Mouse (Mus musculus): Measurements from ENCODE around the gene Lpar3. TPM values are rescaled to one million over a fixed set of nuclear protein-coding genes. Genes with fewer than 3 reads are reported as not detected.

Gene Lpar3
- total and polyA plus RNA-seq, 3 experiments, result 0.10 to 0.68 (median 0.32) TPM

GRCm38 (mm10) chr3:146211141-146211747 is 9.5 kb upstream of the Lpar3 start:
- Histone ChIP-seq H3K36me3 (ENCODE audit: control insufficient read depth, insufficient read depth, low read length) (no peaks in the 10 kb centered on the region), H3K27ac (no peak overlapping the region), H3K4me3 (no peak overlapping the region), H3K79me2 (replicated peaks; ENCODE audit: control insufficient read depth, insufficient read depth, low read length) (no peaks in the 10 kb centered on the region), H3K9ac (ENCODE audit: low read depth, low read length) (no peak overlapping the region), H3K27me3 (ENCODE audit: control insufficient read depth, insufficient read depth, low read length) (no peaks in the 10 kb centered on the region), H3K4me1 (ENCODE audit: control insufficient read depth, insufficient read depth, low read length) (no peaks in the 10 kb centered on the region)
- no peak for TF ChIP-seq CTCF (IDR thresholded peaks at IDR 0.05)
- no peak for TF ChIP-seq POLR2A (IDR thresholded peaks at IDR 0.05; ENCODE audit: insufficient read depth, low read depth, low read length)
- TF ChIP-seq EP300 (IDR thresholded peaks at IDR 0.05; ENCODE audit: insufficient read depth, low read depth, low read length), result no peak
- intact Hi-C loops (cut with DNase I), result no loop called here
- DNase-seq, result no peak
- 86% methylated on average over 4 of the region's 4 CpGs for WGBS

GRCm38 (mm10) chr3:146211964-146212363 is 8.8 kb upstream of the Lpar3 start:
- Histone ChIP-seq H3K4me3 (no peak overlapping the region), H3K4me1 (ENCODE audit: control insufficient read depth, insufficient read depth, low read length) (no peaks in the 10 kb centered on the region), H3K9ac (ENCODE audit: low read depth, low read length) (no peak overlapping the region), H3K27ac (no peak overlapping the region), H3K27me3 (ENCODE audit: control insufficient read depth, insufficient read depth, low read length) (no peaks in the 10 kb centered on the region), H3K79me2 (replicated peaks; ENCODE audit: control insufficient read depth, insufficient read depth, low read length) (no peaks in the 10 kb centered on the region), H3K36me3 (ENCODE audit: control insufficient read depth, insufficient read depth, low read length) (no peaks in the 10 kb centered on the region)
- no peak for DNase-seq
- intact Hi-C loops (cut with DNase I), result no loop called here
- 86% methylated on average over 2 of the region's 2 CpGs for WGBS
- no peak for TF ChIP-seq EP300 (IDR thresholded peaks at IDR 0.05; ENCODE audit: insufficient read depth, low read depth, low read length)
- no peak for TF ChIP-seq POLR2A (IDR thresholded peaks at IDR 0.05; ENCODE audit: insufficient read depth, low read depth, low read length)
- TF ChIP-seq CTCF (IDR thresholded peaks at IDR 0.05), result no peak

GRCm38 (mm10) chr3:146213336-146213735 is 7.4 kb upstream of the Lpar3 start:
- Histone ChIP-seq H3K27me3 (ENCODE audit: control insufficient read depth, insufficient read depth, low read length) (no peaks in the 10 kb centered on the region), H3K36me3 (ENCODE audit: control insufficient read depth, insufficient read depth, low read length) (no peaks in the 10 kb centered on the region), H3K4me1 (ENCODE audit: control insufficient read depth, insufficient read depth, low read length) (no peaks in the 10 kb centered on the region), H3K4me3 (no peak overlapping the region), H3K27ac (no peak overlapping the region), H3K9ac (ENCODE audit: low read depth, low read length) (no peak overlapping the region), H3K79me2 (replicated peaks; ENCODE audit: control insufficient read depth, insufficient read depth, low read length) (no peaks in the 10 kb centered on the region)
- intact Hi-C loops (cut with DNase I), result no loop called here
- WGBS, result 67% methylated on average over 5 of the region's 5 CpGs
- no peak for TF ChIP-seq POLR2A (IDR thresholded peaks at IDR 0.05; ENCODE audit: insufficient read depth, low read depth, low read length)
- no peak for TF ChIP-seq EP300 (IDR thresholded peaks at IDR 0.05; ENCODE audit: insufficient read depth, low read depth, low read length)
- no peak for TF ChIP-seq CTCF (IDR thresholded peaks at IDR 0.05)
- no peak for DNase-seq

GRCm38 (mm10) chr3:146216561-146216960 is 4.2 kb upstream of the Lpar3 start:
- Histone ChIP-seq H3K36me3 (ENCODE audit: control insufficient read depth, insufficient read depth, low read length) (no peaks in the 10 kb centered on the region), H3K27me3 (ENCODE audit: control insufficient read depth, insufficient read depth, low read length) (peaks cover 6% of the 10 kb centered on the region; the same call in 1 of the 2 replicates), H3K27ac (no peak overlapping the region), H3K79me2 (replicated peaks; ENCODE audit: control insufficient read depth, insufficient read depth, low read length) (no peaks in the 10 kb centered on the region), H3K4me1 (ENCODE audit: control insufficient read depth, insufficient read depth, low read length) (peaks cover 3% of the 10 kb centered on the region; the same call in 1 of the 2 replicates), H3K9ac (ENCODE audit: low read depth, low read length) (no peak overlapping the region), H3K4me3 (no peak overlapping the region)
- intact Hi-C loops (cut with DNase I), result no loop called here
- 87% methylated on average over 3 of the region's 3 CpGs for WGBS
- no peak for DNase-seq
- TF ChIP-seq CTCF (IDR thresholded peaks at IDR 0.05), result no peak
- no peak for TF ChIP-seq POLR2A (IDR thresholded peaks at IDR 0.05; ENCODE audit: insufficient read depth, low read depth, low read length)

GRCm38 (mm10) chr3:146224271-146224670 is 3.5 kb downstream of the Lpar3 start:
- intact Hi-C loops (cut with DNase I), result no loop called here
- H3K4me1 ChIP-seq (ENCODE audit: control insufficient read depth, insufficient read depth, low read length), result peaks cover 3% of the 10 kb centered on the region; the same call in 1 of the 2 replicates
- DNase-seq, result no peak
- H3K9ac ChIP-seq (ENCODE audit: low read depth, low read length), result no peak overlapping the region
- no peaks in the 10 kb centered on the region for H3K79me2 ChIP-seq (replicated peaks; ENCODE audit: control insufficient read depth, insufficient read depth, low read length)
- H3K4me3 ChIP-seq, result no peak overlapping the region
- TF ChIP-seq EP300 (IDR thresholded peaks at IDR 0.05; ENCODE audit: insufficient read depth, low read depth, low read length) (no peak), POLR2A (IDR thresholded peaks at IDR 0.05; ENCODE audit: insufficient read depth, low read depth, low read length) (no peak), CTCF (IDR thresholded peaks at IDR 0.05) (no peak)
- H3K27ac ChIP-seq, result no peak overlapping the region
- WGBS, result 63% methylated on average over 4 of the region's 4 CpGs
- no peaks in the 10 kb centered on the region for H3K36me3 ChIP-seq (ENCODE audit: control insufficient read depth, insufficient read depth, low read length)
- peaks cover 6% of the 10 kb centered on the region; the same call in 1 of the 2 replicates for H3K27me3 ChIP-seq (ENCODE audit: control insufficient read depth, insufficient read depth, low read length)

- 70% methylated on average over 7 of the region's 7 CpGs for WGBS
- no peak overlapping the region for H3K27ac ChIP-seq
- TF ChIP-seq CTCF (IDR thresholded peaks at IDR 0.05) (no peak), EP300 (IDR thresholded peaks at IDR 0.05; ENCODE audit: insufficient read depth, low read depth, low read length) (no peak)
- intact Hi-C loops (cut with DNase I), result no loop called here
- H3K36me3 ChIP-seq (ENCODE audit: control insufficient read depth, insufficient read depth, low read length), result no peaks in the 10 kb centered on the region
- no peaks in the 10 kb centered on the region for H3K79me2 ChIP-seq (replicated peaks; ENCODE audit: control insufficient read depth, insufficient read depth, low read length)
- DNase-seq, result no peak
- no peak overlapping the region for H3K9ac ChIP-seq (ENCODE audit: low read depth, low read length)
- H3K4me1 ChIP-seq (ENCODE audit: control insufficient read depth, insufficient read depth, low read length), result peaks cover 3% of the 10 kb centered on the region; the same call in 1 of the 2 replicates
- H3K4me3 ChIP-seq, result no peak overlapping the region
- H3K27me3 ChIP-seq (ENCODE audit: control insufficient read depth, insufficient read depth, low read length), result peaks cover 6% of the 10 kb centered on the region; the same call in 1 of the 2 replicates
These were observed 4.4 kb downstream of the Lpar3 start for GRCm38 (mm10) chr3:146225061-146225761.

Measured in heart, adult 2 months (tissue).